Mouse (Mus musculus): ENCODE measurements around the gene Znrd1as. TPM values are rescaled to one million over a fixed set of nuclear protein-coding genes. Genes with fewer than 3 reads are reported as not detected.

Gene Znrd1as
- 1 to 10 TPM; 5.0 to 5.2 TPM for total RNA-seq (2021)

- intact Hi-C loops (cut with DNase I): loop anchor here (1.0 to 10.0 kb wide), 3 partner anchors 34 to 983 kb away; partner anchors contain the start of gene Gnl1
- peak; percentile 97 to 98 for DNase-seq (ENCODE audit: low spot score in 2 of 2)
Observed at GRCm38 (mm10) chr17:36957999-36958743, at the start of gene Znrd1as, which contains the start of gene Znrd1. Gene Znrd1as, plus strand, starts transcription at chr17:36958592. Gene Znrd1, minus strand, starts transcription at chr17:36958559.

- no peak for DNase-seq (ENCODE audit: low spot score in 2 of 2)
- intact Hi-C loops (cut with DNase I): loop anchor here (5.0 kb wide), 1 partner anchor 87 kb away; no protein-coding TSS in a partner anchor
Observed at GRCm38 (mm10) chr17:36909802-36910201, 48.6 kb upstream of the Znrd1as start.

GRCm38 (mm10) chr17:36912031-36912430 lies 46.4 kb upstream of the Znrd1as start:
- no peak for DNase-seq (ENCODE audit: low spot score in 2 of 2)
- intact Hi-C loops (cut with DNase I): loop anchor here (5.0 kb wide), 1 partner anchor 85 kb away; no protein-coding TSS in a partner anchor

GRCm38 (mm10) chr17:36914108-36914507 lies 44.3 kb upstream of the Znrd1as start:
- peak; percentile 76 to 83 for DNase-seq (ENCODE audit: low spot score in 2 of 2)
- intact Hi-C loops (cut with DNase I): loop anchor here (2.0 to 5.0 kb wide), 2 partner anchors 21 to 83 kb away; no protein-coding TSS in a partner anchor

GRCm38 (mm10) chr17:36915076-36915475 lies 43.3 kb upstream of the Znrd1as start:
- peak; percentile 60 to 62 for DNase-seq (ENCODE audit: low spot score in 2 of 2)
- intact Hi-C loops (cut with DNase I): loop anchor here (1.0 to 2.0 kb wide), 2 partner anchors 22 to 132 kb away; no protein-coding TSS in a partner anchor

- DNase-seq (ENCODE audit: low spot score in 2 of 2): no peak
- intact Hi-C loops (cut with DNase I): no loop called here
Observed at GRCm38 (mm10) chr17:36920239-36920638, 38.2 kb upstream of the Znrd1as start.

GRCm38 (mm10) chr17:36922715-36923114 lies 35.7 kb upstream of the Znrd1as start:
- no peak for DNase-seq (ENCODE audit: low spot score in 2 of 2)
- intact Hi-C loops (cut with DNase I): no loop called here

GRCm38 (mm10) chr17:36923491-36923890 lies 34.9 kb upstream of the Znrd1as start:
- intact Hi-C loops (cut with DNase I): no loop called here
- no peak for DNase-seq (ENCODE audit: low spot score in 2 of 2)

GRCm38 (mm10) chr17:36927496-36928120 lies 30.8 kb upstream of the Znrd1as start:
- intact Hi-C loops (cut with DNase I): no loop called here

GRCm38 (mm10) chr17:36929236-36929932 lies 29.0 kb upstream of the Znrd1as start:
- DNase-seq (ENCODE audit: low spot score in 2 of 2): peak in 1 of 2 experiments; percentile 62
- intact Hi-C loops (cut with DNase I): no loop called here

More at GRCm38 (mm10) chr17:36927496-36928120, 30.8 kb upstream of the Znrd1as start:
- no peak for DNase-seq (ENCODE audit: low spot score in 2 of 2)

GRCm38 (mm10) chr17:36930233-36930632 lies 28.2 kb upstream of the Znrd1as start:
- DNase-seq (ENCODE audit: low spot score in 2 of 2): peak in 1 of 2 experiments; percentile 27
- intact Hi-C loops (cut with DNase I): no loop called here

- DNase-seq (ENCODE audit: low spot score in 2 of 2): peak in 1 of 2 experiments; percentile 76
- intact Hi-C loops (cut with DNase I): no loop called here
Observed at GRCm38 (mm10) chr17:36931130-36931529, 27.3 kb upstream of the Znrd1as start.

GRCm38 (mm10) chr17:36931806-36932205 lies 26.6 kb upstream of the Znrd1as start:
- intact Hi-C loops (cut with DNase I): no loop called here
- no peak for DNase-seq (ENCODE audit: low spot score in 2 of 2)

- intact Hi-C loops (cut with DNase I): no loop called here
- no peak for DNase-seq (ENCODE audit: low spot score in 2 of 2)
Observed at GRCm38 (mm10) chr17:36938056-36938455, 20.3 kb upstream of the Znrd1as start.

GRCm38 (mm10) chr17:36942391-36942790 lies 16.0 kb upstream of the Znrd1as start:
- DNase-seq (ENCODE audit: low spot score in 2 of 2): peak; percentile 43 to 84
- intact Hi-C loops (cut with DNase I): no loop called here

GRCm38 (mm10) chr17:36942791-36943471 lies 15.5 kb upstream of the Znrd1as start, which contains the start of gene Rnf39:
Gene Rnf39, plus strand, starts transcription at chr17:36942918.
- peak in 1 of 2 experiments; percentile 67 for DNase-seq (ENCODE audit: low spot score in 2 of 2)
- intact Hi-C loops (cut with DNase I): no loop called here

- intact Hi-C loops (cut with DNase I): no loop called here
- DNase-seq (ENCODE audit: low spot score in 2 of 2): no peak
Observed at GRCm38 (mm10) chr17:36943691-36944090, 14.7 kb upstream of the Znrd1as start.

- intact Hi-C loops (cut with DNase I): no loop called here
- DNase-seq (ENCODE audit: low spot score in 2 of 2): peak in 1 of 2 experiments; percentile 44
Observed at GRCm38 (mm10) chr17:36944121-36944775, 14.1 kb upstream of the Znrd1as start.

Measured in left cerebral cortex, postnatal 25 days (tissue).